Mouse (Mus musculus) MEL (cell line): Measurements from ENCODE around the gene Plekha3. TPM values are rescaled to one million over a fixed set of nuclear protein-coding genes. Genes with fewer than 3 reads are reported as not detected.

ENCODE experiments used
- DNase-seq: peaks from one replicate; pipeline ENCODE4 v3.0.0; 2011; ENCODE audit warnings: low read depth, low spot score
- H3K27ac ChIP-seq: 2 replicates; pipeline ENCODE4 v1.5.1; 2012; ENCODE audit warnings: low read depth, mild to moderate bottlenecking, control low read depth, low read length, moderate library complexity; ENCODE audit not compliant: control insufficient read depth
- H3K27me3 ChIP-seq, 2 experiments: fragments of 150-350 bp in 1 of 2; sonication (generic) in 1 of 2; 2 replicates each; pipeline ENCODE4 v1.6.1; 2012; ENCODE audit warnings: low read length in 2 of 2, mild to moderate bottlenecking in 2 of 2, improper control_type of control experiment in 1 of 2, moderate library complexity in 1 of 2; ENCODE audit not compliant: insufficient read depth in 2 of 2, control insufficient read depth in 1 of 2
- H3K36me3 ChIP-seq, 2 experiments: 2 replicates each; pipeline ENCODE4 v1.6.1; 2012 to 2014; ENCODE audit warnings: low read length in 2 of 2, improper control_type of control experiment in 1 of 2, inconsistent platforms in 1 of 2, mild to moderate bottlenecking in 1 of 2; ENCODE audit not compliant: insufficient read depth in 2 of 2, control insufficient read depth in 1 of 2
- H3K4me1 ChIP-seq, 2 experiments: fragments of 150-350 bp in 1 of 2; sonication (generic) in 1 of 2; 2 replicates each; pipeline ENCODE4 v1.6.1; 2012; ENCODE audit warnings: low read length in 2 of 2, improper control_type of control experiment in 1 of 2, mild to moderate bottlenecking in 1 of 2; ENCODE audit not compliant: insufficient read depth in 2 of 2, control insufficient read depth in 1 of 2
- H3K4me3 ChIP-seq, 2 experiments: fragments of 150-350 bp in 1 of 2; sonication (generic) in 1 of 2; 2 replicates each; pipeline ENCODE4 v1.5.1; 2012; ENCODE audit warnings: low read depth in 2 of 2, low read length in 2 of 2, mild to moderate bottlenecking in 2 of 2, moderate library complexity in 2 of 2, control low read depth in 1 of 2, improper control_type of control experiment in 1 of 2; ENCODE audit not compliant: control insufficient read depth in 1 of 2, insufficient read depth in 1 of 2
- H3K79me2 ChIP-seq: 2 replicates; pipeline ENCODE4 v1.6.1; 2012; ENCODE audit warnings: mild to moderate bottlenecking, low read length, moderate library complexity; ENCODE audit not compliant: control insufficient read depth, poor library complexity, insufficient read depth
- H3K9ac ChIP-seq: 2 replicates; pipeline ENCODE4 v1.6.1; 2012; ENCODE audit warnings: low read depth, mild to moderate bottlenecking, control low read depth, low read length, moderate library complexity; ENCODE audit not compliant: control insufficient read depth, poor library complexity, severe bottlenecking
- H3K9me3 ChIP-seq: fragments of 150-350 bp; sonication (generic); replicated peaks from 2 replicates; pipeline ENCODE4 v1.6.1; 2012; ENCODE audit warnings: mild to moderate bottlenecking, low read length, improper control_type of control experiment, moderate library complexity; ENCODE audit not compliant: insufficient read depth
- CHD2 ChIP-seq: IDR thresholded peaks from 2 replicates; pipeline ENCODE4 v1.6.1; 2011; ENCODE audit warnings: low read length, improper control_type of control experiment
- CTCF ChIP-seq, 3 experiments: IDR thresholded peaks in 2 of 3; conservative IDR thresholded peaks in 1 of 3; 2 replicates each; pipeline ENCODE4 v1.5.1; 2011 to 2012; ENCODE audit warnings: low read length in 3 of 3, low read depth in 2 of 3, mild to moderate bottlenecking in 2 of 3, improper control_type of control experiment in 1 of 3, inconsistent platforms in 1 of 3, mixed read lengths in 1 of 3, moderate library complexity in 1 of 3; ENCODE audit not compliant: control insufficient read depth in 1 of 3, insufficient read depth in 1 of 3, poor library complexity in 1 of 3, severe bottlenecking in 1 of 3
- GABPA ChIP-seq: IDR thresholded peaks from 2 replicates; pipeline ENCODE4 v1.6.1; 2012; ENCODE audit warnings: low read depth, mild to moderate bottlenecking, inconsistent platforms, low read length, improper control_type of control experiment, moderate library complexity
- HCFC1 ChIP-seq: IDR thresholded peaks from 2 replicates; pipeline ENCODE4 v1.6.1; 2012; ENCODE audit warnings: low read depth, mild to moderate bottlenecking, inconsistent platforms, low read length, improper control_type of control experiment, moderate library complexity
- JUND ChIP-seq: IDR thresholded peaks from 2 replicates; pipeline ENCODE4 v1.6.1; 2011; ENCODE audit warnings: low read depth, mild to moderate bottlenecking, improper control_type of control experiment, low read length
- KAT2A ChIP-seq: conservative IDR thresholded peaks from 2 replicates; pipeline ENCODE4 v1.6.1; 2012; ENCODE audit warnings: low read depth, low read length, improper control_type of control experiment, inconsistent platforms
- MAFK ChIP-seq: IDR thresholded peaks from 2 replicates; pipeline ENCODE4 v1.6.1; 2011; ENCODE audit warnings: low read depth, mild to moderate bottlenecking, low read length, improper control_type of control experiment, borderline replicate concordance
- MAZ ChIP-seq: IDR thresholded peaks from 2 replicates; pipeline ENCODE4 v1.6.1; 2012; ENCODE audit warnings: low read depth, mild to moderate bottlenecking, inconsistent platforms, low read length, improper control_type of control experiment
- MEF2A ChIP-seq: IDR thresholded peaks from 2 replicates; pipeline ENCODE4 v1.6.1; 2014; ENCODE audit warnings: low read depth, mild to moderate bottlenecking, inconsistent platforms, low read length, improper control_type of control experiment; ENCODE audit not compliant: poor library complexity, insufficient replicate concordance, severe bottlenecking; ENCODE audit errors: extremely low read depth
- MXI1 ChIP-seq: IDR thresholded peaks from 2 replicates; pipeline ENCODE4 v1.6.1; 2011; ENCODE audit warnings: mild to moderate bottlenecking, low read depth, low read length, improper control_type of control experiment
- MYB ChIP-seq: IDR thresholded peaks from 2 replicates; pipeline ENCODE4 v1.6.1; 2011; ENCODE audit warnings: mild to moderate bottlenecking, low read depth, low read length, improper control_type of control experiment
- NELFE ChIP-seq: IDR thresholded peaks from 2 replicates; pipeline ENCODE4 v1.6.1; 2011; ENCODE audit warnings: low read depth, low read length, improper control_type of control experiment
- NRF1 ChIP-seq: IDR thresholded peaks from 2 replicates; pipeline ENCODE4 v1.6.1; 2014; ENCODE audit warnings: low read depth, mild to moderate bottlenecking, inconsistent platforms, low read length, improper control_type of control experiment, moderate library complexity; ENCODE audit not compliant: poor library complexity, insufficient read depth, severe bottlenecking
- POLR2AphosphoS5 ChIP-seq: IDR thresholded peaks from 2 replicates; pipeline ENCODE4 v1.6.1; 2012; ENCODE audit warnings: low read depth, borderline replicate concordance, mild to moderate bottlenecking, inconsistent platforms, low read length, moderate library complexity, mixed read lengths
- RAD21 ChIP-seq: IDR thresholded peaks from 2 replicates; pipeline ENCODE4 v1.6.1; 2011; ENCODE audit warnings: mild to moderate bottlenecking, low read depth, low read length, improper control_type of control experiment
- RCOR1 ChIP-seq: IDR thresholded peaks from 2 replicates; pipeline ENCODE4 v1.6.1; 2012; ENCODE audit warnings: low read depth, mild to moderate bottlenecking, inconsistent platforms, low read length, improper control_type of control experiment
- TBP ChIP-seq: IDR thresholded peaks from 2 replicates; pipeline ENCODE4 v1.8.0; 2011; ENCODE audit warnings: low read depth, low read length, improper control_type of control experiment
- UBTF ChIP-seq: IDR thresholded peaks from 2 replicates; pipeline ENCODE4 v1.6.1; 2012; ENCODE audit warnings: low read depth, mild to moderate bottlenecking, inconsistent platforms, low read length, improper control_type of control experiment, moderate library complexity, borderline replicate concordance; ENCODE audit not compliant: insufficient read depth
- USF2 ChIP-seq, 2 experiments: IDR thresholded peaks; 2 replicates each; pipeline ENCODE4 v1.6.1; 2011 to 2012; ENCODE audit warnings: improper control_type of control experiment in 2 of 2, low read length in 2 of 2, borderline replicate concordance in 1 of 2, inconsistent platforms in 1 of 2, low read depth in 1 of 2, mild to moderate bottlenecking in 1 of 2; ENCODE audit not compliant: insufficient read depth in 1 of 2
- polyA plus RNA-seq, 2 experiments: library from polyadenylated mRNA; stranded (reverse) in 1 of 2; unstranded in 1 of 2; fragments of >175 nt in 1 of 2; fragments of >200 nt in 1 of 2; gene quantifications; 2 replicates each; pipeline versions ENCODE4 v1.2.1 to v1.2.4; 2012; ENCODE audit warnings: low replicate concordance in 2 of 2, low read depth in 1 of 2; ENCODE audit not compliant: insufficient read length in 2 of 2, insufficient read depth in 1 of 2, missing spikeins in 1 of 2
- total RNA-seq: library from RNA; depleted of rRNA; stranded (reverse); fragments of 300-350 nt; gene quantifications from 2 replicates; pipeline ENCODE4 v1.2.3, GENCODE M21; 2012

Gene Plekha3
- total and polyA plus RNA-seq, 3 experiments = 20.5 to 23.4 TPM; not detected in 1

GRCm38 (mm10) chr2:76676401-76677226, 1.5 kb downstream of the Plekha3 start:
- peak overlapping the region; percentile 83 to 91 for H3K4me3 ChIP-seq
- H3K9ac ChIP-seq = peak overlapping the region; percentile 79
- peaks cover 38% of the 10 kb centered on the region for H3K79me2 ChIP-seq
- peak; percentile 37 for DNase-seq
- H3K27me3 ChIP-seq = no peaks in the 10 kb centered on the region
- H3K4me1 ChIP-seq = peaks cover 3 to 14% of the 10 kb centered on the region in 2 experiments; a peak in 3 of 4 replicates
- TF ChIP-seq JUND (no peak), MAFK (no peak), UBTF (no peak), NELFE (no peak), NRF1 (no peak), TBP (no peak), MAZ (no peak), HCFC1 (no peak), KAT2A (no peak), GABPA (no peak), CTCF (IDR thresholded peaks at IDR 0.05 in 2 of 3, conservative IDR thresholded peaks at IDR 0.05 in 1 of 3; ENCODE audit: control insufficient read depth in 1 of 3, insufficient read depth in 1 of 3, low read depth in 2 of 3, low read length in 3 of 3, poor library complexity in 1 of 3, severe bottlenecking in 1 of 3) (no peak), RAD21 (no peak), MEF2A (no peak), POLR2AphosphoS5 (no peak), CHD2 (no peak), RCOR1 (no peak), MXI1 (no peak), USF2 (IDR thresholded peaks at IDR 0.05; ENCODE audit: borderline replicate concordance in 1 of 2, insufficient read depth in 1 of 2, low read depth in 1 of 2, low read length in 2 of 2) (no peak)
- no peaks in the 10 kb centered on the region for H3K9me3 ChIP-seq
- H3K27ac ChIP-seq = no peak overlapping the region
- peaks cover 6 to 25% of the 10 kb centered on the region in 2 experiments for H3K36me3 ChIP-seq

GRCm38 (mm10) chr2:76682301-76682700, 7.2 kb downstream of the Plekha3 start:
- H3K36me3 ChIP-seq = peaks cover 17 to 28% of the 10 kb centered on the region in 2 experiments
- peaks cover 16% of the 10 kb centered on the region for H3K79me2 ChIP-seq
- H3K9me3 ChIP-seq = no peaks in the 10 kb centered on the region
- no peak overlapping the region for H3K4me3 ChIP-seq
- H3K27me3 ChIP-seq = no peaks in the 10 kb centered on the region
- no peak for TF ChIP-seq NELFE
- TF ChIP-seq JUND = no peak
- TF ChIP-seq MYB = no peak
- H3K4me1 ChIP-seq = peaks cover 2 to 11% of the 10 kb centered on the region in 2 experiments
- no peak for DNase-seq
- H3K9ac ChIP-seq = no peak overlapping the region
- no peak overlapping the region for H3K27ac ChIP-seq
